Mouse (Mus musculus): ENCODE data around the gene Fgfr2.

DNA sequence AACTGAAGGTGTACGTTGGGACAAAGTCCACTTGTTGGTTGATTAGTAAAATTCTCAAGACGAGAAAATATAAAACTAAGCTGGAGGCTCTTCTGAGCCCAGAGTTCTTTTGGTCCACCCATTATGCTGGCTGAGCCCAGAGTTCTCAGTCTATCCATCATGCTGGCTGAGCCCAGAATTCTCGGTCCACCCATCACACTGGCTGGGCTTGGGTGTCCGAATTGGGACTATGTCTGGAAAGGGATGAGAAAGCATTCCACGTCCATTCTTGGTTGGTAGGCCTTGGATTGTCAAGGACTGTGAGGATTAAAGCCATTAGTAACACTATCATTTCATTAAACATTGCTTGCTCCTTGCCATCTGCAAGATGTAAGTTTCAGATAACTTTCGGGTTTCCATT is 767.4 kb downstream of the Fgfr2 start:
- TF ChIP-seq USF1 (IDR thresholded peaks at IDR 0.05; ENCODE audit: low read depth) (no peak), POLR2A (IDR thresholded peaks at IDR 0.05; ENCODE audit: insufficient read length, low read depth) (no peak), MYOG (IDR thresholded peaks at IDR 0.05; ENCODE audit: control insufficient read depth in 1 of 3, insufficient read depth in 1 of 3, insufficient read length in 2 of 3, low read depth in 2 of 3) (no peak), E2F4 (IDR thresholded peaks at IDR 0.05; ENCODE audit: insufficient read depth) (no peak), POLR2AphosphoS2 (IDR thresholded peaks at IDR 0.05; ENCODE audit: insufficient read length, low read depth) (no peak), MAX (IDR thresholded peaks at IDR 0.05; ENCODE audit: low read depth) (no peak), TCF12 (IDR thresholded peaks at IDR 0.05; ENCODE audit: insufficient read depth, poor library complexity, severe bottlenecking) (no peak)
